Mouse (Mus musculus) frontal cortex, adult (tissue): ENCODE measurements around the gene Zfhx3.

Experiments
- ATAC-seq: cut with Nextera tagmentation; 2 replicates; pipeline ENCODE4 v1.9.2; 2017; ENCODE audit warnings: mild to moderate bottlenecking, moderate library complexity, mixed read lengths; ENCODE audit not compliant: low TSS enrichment

The Zfhx3 gene

DNA sequence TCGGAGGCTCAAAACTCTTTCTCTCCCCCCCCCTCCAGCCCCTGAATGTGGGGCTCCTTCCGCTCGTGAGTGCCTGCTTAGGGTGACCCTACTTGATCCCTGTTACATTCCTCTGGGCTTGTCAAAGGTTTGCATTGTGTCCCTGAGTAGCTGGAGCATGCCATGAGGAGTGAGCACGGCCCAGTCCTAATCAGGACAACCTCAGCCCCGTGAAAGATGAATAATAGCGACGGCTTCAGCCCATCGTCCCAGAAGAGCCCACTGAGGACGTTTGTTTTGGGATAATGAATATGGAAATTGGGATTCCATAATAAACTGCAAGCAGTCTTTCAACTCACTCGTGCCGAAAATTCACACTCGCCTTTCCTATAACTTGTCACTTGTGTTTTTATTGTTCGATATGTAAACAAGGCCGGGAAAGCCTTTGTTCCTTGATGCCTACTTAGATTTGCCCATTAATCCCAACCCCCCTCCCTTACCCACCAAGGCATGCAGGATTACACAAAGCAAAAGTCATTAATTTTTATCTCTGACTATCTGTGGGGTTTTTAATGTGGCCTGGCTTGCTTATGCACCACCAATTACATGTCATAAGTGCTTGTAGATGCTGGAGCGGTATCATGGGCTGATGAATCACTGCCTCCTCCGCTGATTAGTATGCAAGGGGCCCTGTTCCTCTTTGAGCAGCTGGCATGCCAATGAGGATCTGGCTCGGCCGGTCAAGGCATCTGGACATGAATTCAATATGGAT lies 512.3 kb downstream of the Zfhx3 start:
- ATAC-seq, result 0 out of 2 replicates have a peak, but pooled peaks have one; percentile 44

- no peak for ATAC-seq
Observed at GRCm38 (mm10) chr8:108466653-108467052, 524.2 kb downstream of the Zfhx3 start.

GRCm38 (mm10) chr8:108467172-108468035 lies 525.0 kb downstream of the Zfhx3 start:
- ATAC-seq, result no peak

DNA sequence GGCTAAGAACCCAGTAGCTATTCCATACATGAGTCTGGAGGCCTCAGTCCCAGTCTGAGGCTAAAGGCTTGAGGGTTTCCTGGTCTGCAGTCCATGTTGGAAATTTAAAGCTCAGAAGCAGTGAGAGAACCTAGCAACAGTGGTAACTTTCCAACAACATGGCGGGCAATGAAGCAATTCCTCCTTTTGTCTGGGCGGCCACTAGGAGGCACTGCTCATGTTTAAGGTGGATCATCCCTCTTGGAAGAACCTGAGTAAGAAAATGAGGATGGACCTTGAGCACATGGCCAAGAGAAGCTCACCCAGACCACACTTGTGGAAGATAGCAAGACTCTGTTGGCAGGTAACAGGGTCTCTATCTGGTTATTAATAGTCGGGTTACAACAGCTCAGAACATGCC lies 527.8 kb downstream of the Zfhx3 start:
- ATAC-seq, result no peak

DNA sequence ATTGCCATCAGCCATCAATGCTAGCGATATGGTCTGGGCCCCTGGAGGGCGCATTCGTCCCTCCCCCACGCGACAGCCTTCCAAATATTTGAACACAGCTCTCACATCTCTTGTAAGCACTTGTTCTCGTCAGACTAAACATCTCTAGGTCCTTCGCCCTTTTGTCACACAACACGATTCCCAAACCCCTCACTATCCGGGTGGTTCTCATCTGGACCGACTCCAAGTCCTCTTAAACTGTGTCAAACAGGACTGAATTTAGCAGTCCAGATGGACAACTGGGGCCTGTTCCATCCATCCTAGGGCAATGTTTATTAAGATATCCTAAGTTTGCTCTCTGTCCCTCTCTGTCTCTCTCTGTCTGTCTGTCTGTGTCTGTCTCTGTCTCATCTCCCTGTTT lies 532.1 kb downstream of the Zfhx3 start:
- ATAC-seq, result no peak

- no peak for ATAC-seq
Observed at GRCm38 (mm10) chr8:108478131-108478530, 535.7 kb downstream of the Zfhx3 start.

DNA sequence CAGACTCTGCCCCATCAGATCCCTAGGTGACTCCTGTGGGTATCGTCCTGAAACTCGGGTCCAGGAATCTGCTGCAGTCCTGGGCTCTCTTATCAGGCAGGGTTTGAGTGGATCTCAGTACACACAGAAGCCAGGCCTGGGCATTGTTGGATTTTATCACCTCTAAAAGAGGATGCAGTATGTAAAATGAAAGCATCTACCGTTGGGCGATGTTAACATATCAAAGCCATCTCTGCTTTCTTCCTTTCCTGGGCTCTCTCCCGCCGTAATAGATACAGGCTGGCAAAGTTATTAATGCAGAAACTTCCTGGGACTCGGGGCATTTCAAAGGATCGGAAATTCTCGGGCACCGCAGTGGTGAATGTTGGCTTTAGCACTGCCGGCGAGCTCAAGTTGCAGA lies 537.7 kb downstream of the Zfhx3 start:
- ATAC-seq, result no peak

- no peak for ATAC-seq
Observed at GRCm38 (mm10) chr8:108481167-108481815, 538.8 kb downstream of the Zfhx3 start.

DNA sequence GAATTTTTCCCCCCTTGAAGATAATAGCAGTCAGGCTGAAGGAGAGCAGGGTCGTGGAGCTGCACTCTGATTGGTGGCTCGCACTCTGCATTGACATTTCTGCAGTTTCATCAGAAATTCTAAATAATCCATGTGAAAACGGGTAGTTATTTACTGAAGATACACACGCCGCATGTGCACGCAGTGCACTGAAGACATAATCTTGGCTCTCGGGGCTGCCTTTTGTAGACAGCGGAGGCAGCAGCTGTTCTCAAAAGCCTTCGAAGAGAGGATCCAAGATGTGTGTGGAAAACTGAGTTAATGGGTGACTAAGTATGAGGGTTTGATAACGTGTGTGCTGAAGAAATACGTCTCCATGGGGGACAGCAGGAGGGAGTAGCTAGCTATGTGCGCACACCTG lies 553.7 kb downstream of the Zfhx3 start:
- peak; percentile 55 for ATAC-seq

DNA sequence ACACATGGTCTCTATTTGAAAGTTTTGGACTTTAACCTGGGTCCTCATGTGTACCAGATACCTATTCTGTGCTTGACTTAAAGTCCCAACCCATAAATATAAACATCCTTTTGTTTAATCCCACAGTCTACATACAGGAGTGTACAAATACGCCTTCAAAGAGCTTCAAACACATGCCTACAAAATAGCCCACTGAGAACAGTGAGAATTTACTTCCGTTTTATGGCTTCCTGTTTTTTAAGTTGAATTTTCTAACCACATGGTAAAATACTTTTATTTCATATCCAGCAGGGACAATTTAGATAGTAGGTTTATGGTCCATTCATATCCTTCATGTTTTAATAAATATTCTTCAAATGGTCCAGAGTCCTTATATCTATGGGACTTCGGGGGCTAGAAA lies 564.3 kb downstream of the Zfhx3 start:
- ATAC-seq, result no peak

GRCm38 (mm10) chr8:108507769-108508168 lies 565.3 kb downstream of the Zfhx3 start:
- ATAC-seq, result no peak

GRCm38 (mm10) chr8:108510641-108511325 lies 568.3 kb downstream of the Zfhx3 start:
- no peak for ATAC-seq

DNA sequence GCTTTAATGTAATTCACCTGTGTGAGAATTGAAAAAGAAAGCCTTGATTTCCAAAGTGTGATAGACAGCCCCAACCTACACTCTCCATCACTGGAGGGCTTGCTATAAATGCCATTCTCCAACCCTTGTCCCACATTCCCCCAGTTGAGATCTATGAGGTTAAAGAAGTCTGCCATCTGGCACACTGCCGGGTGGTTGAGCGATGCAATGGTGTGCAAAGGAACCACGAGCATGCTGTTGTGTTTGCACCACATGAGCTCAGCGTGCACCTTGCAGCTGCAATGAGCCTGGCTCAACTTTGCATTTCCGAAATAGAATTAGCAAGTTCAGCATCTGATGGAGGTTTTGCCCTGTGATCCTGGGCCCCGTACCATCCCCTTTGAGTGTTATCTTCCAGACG lies 575.7 kb downstream of the Zfhx3 start:
- no peak for ATAC-seq

DNA sequence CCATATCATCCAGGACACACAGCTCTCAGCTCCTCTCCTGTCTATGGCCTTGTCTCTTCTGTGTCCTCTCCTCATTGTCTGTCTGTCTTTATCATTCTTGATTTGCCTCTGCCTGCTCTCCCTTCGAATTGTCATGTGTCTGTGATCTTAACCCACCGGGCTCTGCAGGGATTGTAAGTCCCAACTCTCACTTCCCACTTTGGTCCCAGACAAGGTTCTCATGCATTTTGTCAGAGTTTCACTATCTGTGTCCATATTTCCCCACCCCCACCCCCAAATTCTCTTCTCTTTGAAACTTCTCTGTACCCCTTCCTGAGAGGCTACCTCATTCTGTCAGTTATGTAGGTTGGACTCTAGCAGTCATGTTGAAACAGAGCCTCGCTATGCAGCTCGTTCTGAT lies 579.6 kb downstream of the Zfhx3 start:
- no peak for ATAC-seq

GRCm38 (mm10) chr8:108529421-108529820 lies 587.0 kb downstream of the Zfhx3 start:
- no peak for ATAC-seq

- no peak for ATAC-seq
Observed at GRCm38 (mm10) chr8:108535121-108535876, 592.9 kb downstream of the Zfhx3 start.

DNA sequence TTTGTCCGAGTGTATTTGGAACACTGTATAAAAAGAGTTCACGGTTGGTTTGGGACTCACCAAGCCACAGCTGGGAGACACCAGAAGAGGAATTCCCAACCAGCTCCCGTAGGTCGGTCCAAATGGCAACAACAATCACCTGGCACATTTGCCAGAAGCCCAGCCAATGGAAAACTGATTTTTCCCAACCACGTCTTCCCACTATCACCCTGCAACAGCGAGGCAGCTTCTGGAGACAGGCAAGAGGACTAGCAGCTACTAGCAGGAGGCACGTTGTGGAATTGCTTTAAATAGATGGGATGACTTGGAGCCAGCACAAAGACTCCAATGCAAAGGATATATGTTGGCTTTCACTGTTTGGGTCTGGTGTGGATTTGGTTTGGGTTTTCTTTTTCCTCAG lies 593.7 kb downstream of the Zfhx3 start:
- ATAC-seq, result peak; percentile 79

GRCm38 (mm10) chr8:108536911-108537351 lies 594.5 kb downstream of the Zfhx3 start:
- peak; percentile 45; the same call in 1 of the 2 replicates for ATAC-seq

DNA sequence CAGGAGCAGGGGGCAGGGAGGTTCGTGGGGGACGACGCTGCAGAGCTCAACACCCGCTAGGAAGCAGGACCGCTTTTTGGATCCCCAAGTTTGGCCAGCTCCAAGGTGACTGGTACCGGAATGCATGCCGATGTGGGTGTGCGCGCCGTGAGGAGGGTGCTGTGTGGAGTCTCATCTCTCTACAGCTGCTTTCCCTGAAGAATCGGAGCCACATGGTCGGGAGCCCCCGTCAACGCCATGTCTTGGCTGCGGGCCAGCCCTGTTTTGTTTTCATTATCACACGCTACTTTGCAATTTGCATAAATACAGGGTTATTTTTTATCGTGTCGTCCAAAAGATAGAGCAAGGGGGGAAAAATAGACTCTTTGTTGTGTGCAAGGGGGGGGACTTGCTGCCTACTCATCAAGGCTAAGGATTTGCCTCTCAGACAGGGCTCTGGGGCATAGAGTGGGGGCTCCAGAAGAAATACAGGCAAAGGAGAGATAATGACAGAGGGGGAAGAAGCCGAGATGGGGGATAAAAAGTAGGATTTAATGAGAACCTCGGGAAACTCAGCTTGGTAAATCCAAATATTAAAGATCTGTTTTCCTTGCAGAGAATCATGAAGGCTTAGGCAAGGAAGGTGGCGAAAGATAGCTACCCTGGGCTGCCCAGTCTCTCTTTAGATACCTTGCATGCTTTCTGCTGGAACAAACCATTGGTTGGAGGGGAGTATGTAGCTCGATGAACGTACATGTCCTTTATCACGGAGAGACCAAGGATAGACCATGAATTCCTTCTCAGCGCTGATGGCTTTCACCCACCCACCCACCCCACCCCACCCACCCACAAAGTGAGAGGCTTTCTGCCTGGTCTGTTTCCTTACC lies 595.5 kb downstream of the Zfhx3 start:
- peak; percentile 58; the same call in 1 of the 2 replicates for ATAC-seq

- ATAC-seq, result no peak
Observed at GRCm38 (mm10) chr8:108538929-108539555, 596.6 kb downstream of the Zfhx3 start.
